Mouse (Mus musculus) stomach, postnatal 0 days (tissue): ENCODE data around the gene Ppa2. TPM values are rescaled to one million over a fixed set of nuclear protein-coding genes. Genes with fewer than 3 reads are reported as not detected.

Experiments
- ATAC-seq: fragments of 200-750 bp; cut with Nextera tagmentation; 2 replicates; pipeline ENCODE4 v1.8.0; 2017; ENCODE audit not compliant: low FRiP score, low TSS enrichment
- DNase-seq: peaks from one replicate; pipeline ENCODE4 v3.0.0-alpha.2; 2016; ENCODE audit warnings: low spot score
- H3K27ac ChIP-seq: fragments of 300-500 bp; sonication (generic); replicated peaks from 2 replicates; pipeline ENCODE4 v1.5.1; 2014; ENCODE audit warnings: mild to moderate bottlenecking, control low read depth
- H3K27me3 ChIP-seq: fragments of 300-500 bp; sonication (generic); 2 replicates; pipeline ENCODE4 v1.6.1; 2014; ENCODE audit warnings: low read length; ENCODE audit not compliant: control insufficient read depth, insufficient read depth
- H3K36me3 ChIP-seq: fragments of 300-500 bp; sonication (generic); 2 replicates; pipeline ENCODE4 v1.6.1; 2014; ENCODE audit warnings: low read length, mixed read lengths; ENCODE audit not compliant: control insufficient read depth, insufficient read depth
- H3K4me1 ChIP-seq: fragments of 300-500 bp; sonication (generic); replicated peaks from 2 replicates; pipeline ENCODE4 v1.6.1; 2014; ENCODE audit warnings: antibody characterized with exemption; ENCODE audit not compliant: control insufficient read depth, insufficient read depth
- H3K4me2 ChIP-seq: fragments of 300-500 bp; sonication (generic); replicated peaks from 2 replicates; pipeline ENCODE4 v1.6.1; 2014; ENCODE audit warnings: low read depth, mild to moderate bottlenecking, control low read depth, moderate library complexity
- H3K4me3 ChIP-seq: fragments of 300-500 bp; sonication (generic); 2 replicates; pipeline ENCODE4 v1.5.1; 2014; ENCODE audit warnings: low read depth, low read length, control low read depth
- H3K9ac ChIP-seq: fragments of 300-500 bp; sonication (generic); 2 replicates; pipeline ENCODE4 v1.6.1; 2014; ENCODE audit warnings: mild to moderate bottlenecking, low read length, control low read depth, mixed read lengths
- H3K9me3 ChIP-seq: fragments of 300-500 bp; sonication (generic); 2 replicates; pipeline ENCODE4 v1.6.1; 2016; ENCODE audit warnings: low read length; ENCODE audit not compliant: control insufficient read depth
- CTCF ChIP-seq: IDR thresholded peaks from 2 replicates; pipeline ENCODE4 v1.5.1; 2016; ENCODE audit warnings: antibody characterized with exemption, low read depth, mild to moderate bottlenecking, moderate library complexity
- EP300 ChIP-seq: optimal IDR thresholded peaks from 2 replicates; pipeline ENCODE3; 2016; ENCODE audit warnings: antibody characterized with exemption
- WGBS: fragments of 180-500 bp; shearing (Covaris S2); extraction: QIAGEN DNeasy Blood & Tissue Kit; methylation state at CpG from one replicate; pipeline ENCODE4 v1.1.7; 2014; 5-methylcytosine and 5-hydroxymethylcytosine counted together
- polyA plus RNA-seq: library from polyadenylated mRNA; unstranded; fragments of >200 nt; fragmentation: Nextera tagmentation; extraction: Ambion mirVana; gene quantifications from 2 replicates; pipeline ENCODE4 v1.2.1, GENCODE M21; 2015

Gene Ppa2
- polyA plus RNA-seq, 1 experiment from 2014 or later = 81.2 TPM

GRCm38 (mm10) chr3:133309359-133309758 is 551 bp upstream of the Ppa2 start:
- Histone ChIP-seq H3K27ac (no peak overlapping the region), H3K9ac (no peak overlapping the region), H3K4me2 (no peak overlapping the region), H3K27me3 (no peaks in the 10 kb centered on the region), H3K4me1 (no peaks in the 10 kb centered on the region), H3K36me3 (no peaks in the 10 kb centered on the region), H3K9me3 (no peaks in the 10 kb centered on the region), H3K4me3 (no peak overlapping the region)
- ATAC-seq (no peak), DNase-seq (no peak)
- WGBS = 94% methylated on average over 7 of the region's 7 CpGs
- TF ChIP-seq CTCF (no peak), EP300 (no peak)

DNA sequence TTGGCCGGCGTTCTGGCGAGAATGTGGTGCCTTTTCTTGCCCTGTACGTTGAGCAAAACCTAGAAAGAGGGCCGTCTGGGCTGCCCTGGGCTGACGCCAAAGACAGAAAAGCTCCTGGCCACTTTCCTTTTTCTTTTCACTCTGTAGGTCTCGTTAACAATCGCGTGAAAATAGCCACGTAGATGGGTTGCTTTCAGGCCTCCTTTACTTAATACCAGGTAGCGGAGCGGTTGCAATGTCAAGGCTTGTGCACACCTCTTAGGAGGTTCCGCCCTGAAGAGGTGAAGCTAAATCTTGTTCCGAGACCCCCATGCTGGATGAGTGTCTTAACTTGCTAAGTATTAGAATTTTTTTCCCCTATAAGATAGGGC is 884 bp downstream of the Ppa2 start:
- no peaks in the 10 kb centered on the region for H3K27me3 ChIP-seq
- no peak for ATAC-seq
- H3K4me1 ChIP-seq = no peaks in the 10 kb centered on the region
- H3K4me3 ChIP-seq = peak overlapping the region; percentile 84
- no peaks in the 10 kb centered on the region for H3K9me3 ChIP-seq
- DNase-seq = no peak
- H3K9ac ChIP-seq = peak overlapping the region; percentile 97
- H3K36me3 ChIP-seq = no peaks in the 10 kb centered on the region
- 18% methylated on average over 14 of the region's 14 CpGs for WGBS
- TF ChIP-seq CTCF = no peak
- TF ChIP-seq EP300 = no peak
- peak overlapping the region; percentile 74 for H3K4me2 ChIP-seq
- H3K27ac ChIP-seq = peak overlapping the region; percentile 98

GRCm38 (mm10) chr3:133312331-133312730 is 2.4 kb downstream of the Ppa2 start:
- H3K9me3 ChIP-seq = no peaks in the 10 kb centered on the region
- DNase-seq (no peak), ATAC-seq (no peak)
- H3K4me1 ChIP-seq = no peaks in the 10 kb centered on the region
- TF ChIP-seq EP300 (no peak), CTCF (no peak)
- no peak overlapping the region for H3K27ac ChIP-seq
- no peak overlapping the region for H3K4me3 ChIP-seq
- H3K36me3 ChIP-seq = no peaks in the 10 kb centered on the region
- 65% methylated on average over 3 of the region's 3 CpGs for WGBS
- H3K9ac ChIP-seq = no peak overlapping the region
- no peaks in the 10 kb centered on the region for H3K27me3 ChIP-seq
- no peak overlapping the region for H3K4me2 ChIP-seq

DNA sequence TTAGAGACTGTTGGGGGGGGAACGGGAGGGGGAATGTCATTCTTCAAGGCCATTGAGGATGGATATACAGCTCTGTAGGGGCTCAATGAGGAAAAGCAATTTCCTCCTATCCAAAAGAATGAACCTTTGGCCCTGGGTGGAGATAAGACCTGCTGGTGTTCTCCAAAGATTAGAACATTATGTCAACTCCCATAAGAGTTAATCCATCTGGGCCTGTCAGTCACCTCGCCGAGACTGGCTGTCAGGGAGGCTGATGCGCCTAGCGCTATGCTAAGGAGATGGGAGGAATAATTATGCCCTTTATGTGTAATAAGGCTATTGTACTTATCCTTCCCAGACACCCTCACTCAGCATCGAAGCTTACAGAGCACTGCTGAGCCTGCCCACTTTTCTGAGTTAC is 2.9 kb downstream of the Ppa2 start:
- ATAC-seq (no peak), DNase-seq (no peak)
- Histone ChIP-seq H3K27me3 (no peaks in the 10 kb centered on the region), H3K27ac (no peak overlapping the region), H3K9me3 (no peaks in the 10 kb centered on the region), H3K4me3 (no peak overlapping the region), H3K36me3 (no peaks in the 10 kb centered on the region), H3K4me2 (no peak overlapping the region), H3K4me1 (no peaks in the 10 kb centered on the region), H3K9ac (no peak overlapping the region)
- TF ChIP-seq CTCF (no peak), EP300 (no peak)
- WGBS = 68% methylated on average over 6 of the region's 6 CpGs

DNA sequence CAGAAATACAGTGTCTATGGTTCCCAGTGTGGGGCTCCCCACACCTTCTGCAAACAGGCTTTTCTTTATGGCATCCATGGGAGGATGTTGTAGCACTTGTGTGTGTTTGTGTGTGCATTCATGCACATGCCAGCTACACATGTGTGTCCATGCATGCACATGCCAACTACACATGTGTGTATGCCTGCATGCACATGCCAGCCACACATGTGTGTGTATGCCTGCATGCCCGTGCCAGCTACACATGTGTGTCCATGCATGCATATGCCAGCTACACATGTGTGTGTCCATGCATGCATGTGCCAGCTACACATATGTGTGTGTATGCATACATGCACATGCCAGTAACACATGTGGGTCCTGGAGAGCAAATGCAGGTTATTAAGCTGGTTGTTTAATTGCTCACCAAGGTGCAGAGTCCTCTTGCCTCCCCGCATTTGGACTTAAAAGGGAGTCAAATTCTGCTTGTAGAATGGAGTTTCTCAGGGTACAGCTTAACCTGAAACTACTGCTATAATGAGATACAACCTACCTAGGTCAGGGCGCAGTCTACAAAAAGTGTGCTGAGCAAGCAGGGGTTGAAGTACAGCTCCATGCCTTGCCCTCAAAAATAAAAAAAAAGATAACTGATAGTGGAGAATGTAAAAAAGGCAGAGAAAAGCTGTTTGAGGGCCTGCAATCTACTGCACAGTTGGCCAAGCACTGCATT is 3.7 kb downstream of the Ppa2 start:
- H3K4me3 ChIP-seq = no peak overlapping the region
- no peak overlapping the region for H3K27ac ChIP-seq
- no peak overlapping the region for H3K4me2 ChIP-seq
- no peak for DNase-seq
- WGBS = 97% methylated on average over 3 of the region's 3 CpGs
- no peak for TF ChIP-seq EP300
- TF ChIP-seq CTCF = no peak
- no peak for ATAC-seq
- no peaks in the 10 kb centered on the region for H3K4me1 ChIP-seq
- H3K9ac ChIP-seq = no peak overlapping the region
- no peaks in the 10 kb centered on the region for H3K9me3 ChIP-seq
- H3K27me3 ChIP-seq = no peaks in the 10 kb centered on the region
- H3K36me3 ChIP-seq = no peaks in the 10 kb centered on the region

GRCm38 (mm10) chr3:133314475-133314874 is 4.6 kb downstream of the Ppa2 start:
- DNase-seq (peak; percentile 75), ATAC-seq (no peak)
- Histone ChIP-seq H3K9ac (no peak overlapping the region), H3K9me3 (no peaks in the 10 kb centered on the region), H3K4me3 (no peak overlapping the region), H3K36me3 (no peaks in the 10 kb centered on the region), H3K27me3 (no peaks in the 10 kb centered on the region), H3K4me2 (no peak overlapping the region), H3K27ac (no peak overlapping the region), H3K4me1 (no peaks in the 10 kb centered on the region)
- WGBS = 40% methylated on average over 6 of the region's 6 CpGs
- TF ChIP-seq EP300 (no peak), CTCF (peak; percentile 91)
